Mouse (Mus musculus) kidney, adult 18-20 months (tissue): ENCODE measurements at regions not wholly inside any gene's neighbourhood (a gene's known extent, or its start where the extent isn't known, plus 50 kb on each side); places are given as distances from the start of the nearest gene placed in this dataset.
A peak's percentile ranks its signal among the peaks of the same experiment; 100 is the strongest.

Experiments used
- DNase-seq: peaks from one replicate; pipeline ENCODE4 v3.0.0; 2021

DNA sequence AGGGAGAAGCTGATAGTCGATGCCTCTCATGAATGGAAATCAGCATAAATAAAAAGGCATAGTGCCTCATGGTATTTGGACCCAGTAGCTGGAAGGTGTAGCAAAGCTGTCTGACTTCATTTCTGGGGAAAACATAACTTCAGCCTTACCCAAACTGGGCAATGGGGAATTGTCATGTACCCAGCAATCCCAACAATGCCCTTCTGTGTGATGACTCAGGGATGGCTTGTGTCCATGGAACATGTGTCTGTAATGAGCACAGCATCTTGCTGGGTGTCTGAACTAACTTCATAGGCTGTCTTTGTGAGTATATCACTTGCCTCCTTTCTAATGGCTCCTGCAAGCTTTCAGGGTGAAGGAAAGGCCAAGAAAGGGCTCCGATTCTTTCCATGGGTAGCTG, 140.3 kb downstream of the Bod1 start:
- DNase-seq = no peak

DNA sequence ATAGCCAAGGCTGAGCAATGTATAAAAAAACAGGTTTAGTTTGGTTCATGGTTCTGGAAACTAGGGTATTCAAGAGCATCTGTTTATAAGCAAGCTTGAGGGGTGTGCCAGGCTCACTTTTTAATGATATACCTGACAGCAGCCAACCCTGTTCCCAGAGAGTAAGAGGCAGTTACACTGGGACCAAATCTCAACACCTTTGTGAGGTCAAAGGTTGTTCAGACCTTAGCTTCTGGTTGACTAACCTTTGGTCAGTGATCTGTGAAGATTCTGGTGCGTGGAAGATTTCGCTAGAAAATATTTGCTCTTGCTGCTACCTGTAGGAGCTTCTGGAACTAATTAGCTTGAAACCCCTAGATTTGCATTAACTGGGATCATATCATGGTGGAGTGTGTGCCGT, 140.8 kb downstream of the Bod1 start:
- DNase-seq = no peak

DNA sequence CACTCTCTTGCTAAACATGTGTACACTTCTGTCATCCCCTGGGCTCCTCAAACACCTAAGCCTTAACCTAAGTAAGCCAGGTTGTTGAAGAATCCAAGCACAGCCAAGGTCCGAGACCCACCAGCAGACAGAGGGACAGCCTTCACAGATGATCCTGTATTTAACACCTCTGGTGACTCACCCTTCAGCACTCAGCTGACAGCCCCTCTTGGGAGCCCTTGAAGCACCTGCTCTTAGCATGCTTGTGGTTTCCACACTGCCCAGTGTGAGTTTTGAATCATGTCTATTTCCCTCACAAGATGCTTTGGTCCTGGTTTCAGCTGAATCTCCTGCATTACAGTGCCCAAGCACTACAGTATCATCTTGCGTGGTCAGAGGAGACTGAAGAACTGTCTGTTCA, 142.0 kb downstream of the Bod1 start:
- no peak for DNase-seq

DNA sequence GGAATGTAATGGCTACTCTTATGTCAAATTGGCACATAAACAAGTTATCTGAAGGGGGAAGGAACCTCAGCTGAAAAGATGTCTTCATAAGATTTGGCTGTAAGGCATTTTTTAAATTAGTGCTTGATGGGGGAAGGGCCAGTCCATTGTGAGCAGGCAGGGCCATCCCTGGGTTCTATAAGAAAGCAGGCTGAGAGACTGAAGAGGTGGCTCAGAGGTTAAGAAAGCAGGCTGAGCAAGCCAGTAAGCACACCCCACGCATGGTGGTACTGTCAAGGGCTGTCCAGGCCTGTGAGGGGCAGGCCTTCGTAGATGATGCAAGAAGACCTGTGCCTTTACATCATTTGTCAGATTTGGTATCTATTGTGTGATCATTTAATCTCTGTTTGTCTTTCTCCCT, 147.0 kb downstream of the Bod1 start:
- no peak for DNase-seq

DNA sequence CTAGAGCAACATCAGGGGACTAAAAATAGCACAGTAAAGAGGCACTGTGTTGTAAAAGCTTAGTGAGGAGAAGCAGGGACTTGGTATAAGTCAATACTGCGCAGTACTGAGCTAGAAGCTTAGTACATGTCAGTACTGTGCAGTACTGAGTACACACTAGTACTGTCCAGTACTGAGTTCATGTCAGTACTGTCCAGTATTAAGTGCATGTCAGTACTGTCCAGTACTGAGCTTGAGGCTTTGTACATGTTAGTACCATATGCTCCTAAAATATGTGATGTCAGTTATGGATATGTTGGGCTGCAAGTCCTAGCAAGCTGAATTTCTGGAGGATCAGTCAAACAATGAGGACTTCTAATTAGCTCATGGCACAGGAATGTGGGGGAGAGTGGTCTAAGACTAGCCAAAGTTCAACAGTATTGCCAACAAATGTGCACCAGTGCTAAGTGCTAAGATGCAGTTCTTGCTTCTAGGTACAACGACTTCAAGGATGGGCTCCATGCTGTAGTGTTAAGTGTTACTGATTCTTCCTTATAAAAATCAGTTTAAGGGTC, 147.5 kb downstream of the Bod1 start:
- DNase-seq = no peak

DNA sequence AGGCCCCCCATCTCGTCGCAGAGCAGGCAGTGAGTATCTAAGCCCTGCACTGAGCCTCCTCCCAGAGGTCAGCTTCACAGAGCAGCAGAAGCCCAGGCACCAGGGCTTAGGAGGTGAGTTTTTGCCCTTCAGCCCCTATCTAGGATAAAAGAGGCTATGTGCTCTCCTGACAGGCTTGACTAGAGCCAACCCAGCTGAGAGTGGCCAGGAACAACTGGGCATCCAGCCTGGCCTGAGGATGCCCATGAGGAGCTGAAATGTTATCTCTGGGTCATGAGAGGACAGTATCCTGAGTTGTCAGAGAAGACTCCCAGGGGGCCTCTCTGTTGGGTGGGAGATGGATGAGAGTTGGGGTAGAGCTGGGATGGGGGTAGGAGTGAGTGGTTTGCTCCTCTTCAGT, 149.6 kb downstream of the Bod1 start:
- no peak for DNase-seq

DNA sequence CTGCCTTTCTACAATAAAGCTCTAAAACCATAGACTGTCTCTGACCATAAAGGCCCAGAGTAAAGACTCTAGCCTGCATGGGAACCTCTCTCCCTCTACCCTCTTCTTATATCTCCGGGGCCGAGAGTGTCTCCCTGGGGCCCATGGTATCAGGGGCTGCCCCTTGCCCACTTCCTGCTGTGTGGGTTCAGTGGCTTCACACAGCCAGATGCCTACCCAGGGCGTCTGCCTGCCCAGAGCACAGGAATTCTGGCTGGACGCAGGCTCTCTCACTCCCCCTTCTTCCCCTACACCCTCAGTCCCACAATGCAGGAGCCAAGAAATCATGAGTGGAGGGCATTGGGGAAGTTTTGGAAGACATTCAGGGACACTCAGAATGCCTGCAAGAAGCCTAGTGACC, 150.8 kb downstream of the Bod1 start:
- no peak for DNase-seq

DNA sequence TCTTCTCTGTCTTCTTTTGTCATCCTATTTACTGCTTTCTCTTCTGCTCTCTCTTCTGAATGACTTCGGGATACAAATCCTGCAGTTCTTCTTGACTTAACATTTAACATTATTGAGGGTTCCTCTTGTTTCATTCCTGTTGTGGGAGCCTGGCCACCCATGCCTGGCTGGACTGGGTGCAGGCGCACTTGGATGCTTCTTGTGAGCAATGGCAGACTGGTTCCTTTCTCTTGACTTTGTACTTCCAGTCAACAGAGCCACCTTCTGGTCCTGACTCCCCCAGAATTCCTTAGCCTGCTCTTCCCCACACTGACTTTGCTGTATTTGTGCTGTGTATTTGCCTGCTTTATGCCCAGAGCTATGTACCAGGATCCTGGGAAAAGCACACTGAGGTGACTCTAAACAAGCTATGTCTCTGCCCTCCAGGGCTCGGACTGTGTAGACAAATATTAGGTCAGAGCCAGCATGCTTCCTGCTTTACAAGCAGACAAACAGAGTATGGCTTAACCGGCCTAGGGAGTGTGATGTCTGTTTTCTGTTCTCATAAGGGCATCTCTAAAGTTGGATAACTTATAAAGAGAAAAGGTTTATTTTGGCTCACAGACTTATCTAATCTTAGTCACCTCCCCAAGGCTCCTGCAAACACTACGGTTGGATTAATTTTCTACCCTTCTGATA, 133.5 kb upstream of the Stc2 start:
- DNase-seq = no peak

DNA sequence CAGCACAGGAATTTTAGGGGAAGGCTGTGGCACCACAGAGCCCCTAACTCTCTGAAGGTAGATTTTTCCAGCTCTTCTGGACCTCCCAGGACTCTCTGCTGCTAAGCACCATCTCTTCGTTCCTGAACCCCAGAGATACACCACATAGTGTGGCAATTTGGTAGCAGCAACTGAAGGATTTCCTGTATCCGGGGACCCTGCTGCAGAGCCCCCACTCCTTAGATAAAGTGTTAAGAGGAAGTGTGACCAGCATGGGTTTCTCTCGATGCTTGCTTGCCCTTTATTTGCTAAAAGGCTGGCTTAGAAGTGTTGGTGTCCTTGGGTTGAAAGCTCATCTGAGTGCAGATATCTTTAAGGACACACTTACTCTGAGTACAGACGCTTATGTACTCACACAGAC, 115.6 kb upstream of the Stc2 start:
- no peak for DNase-seq

DNA sequence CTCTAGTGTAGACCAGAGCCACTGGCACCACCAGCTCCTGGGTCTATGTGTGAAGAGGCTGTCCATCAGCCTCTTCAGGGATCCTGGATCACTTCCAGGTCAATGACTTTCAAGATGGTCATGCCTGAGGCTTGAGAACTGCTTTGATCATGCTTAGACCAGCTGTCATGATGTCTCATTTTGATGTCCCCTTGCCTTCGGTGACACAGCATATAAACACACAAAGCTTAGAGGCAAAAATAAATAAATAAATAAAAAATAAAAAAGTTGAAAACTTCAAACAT, 111.1 kb upstream of the Stc2 start:
- no peak for DNase-seq

DNA sequence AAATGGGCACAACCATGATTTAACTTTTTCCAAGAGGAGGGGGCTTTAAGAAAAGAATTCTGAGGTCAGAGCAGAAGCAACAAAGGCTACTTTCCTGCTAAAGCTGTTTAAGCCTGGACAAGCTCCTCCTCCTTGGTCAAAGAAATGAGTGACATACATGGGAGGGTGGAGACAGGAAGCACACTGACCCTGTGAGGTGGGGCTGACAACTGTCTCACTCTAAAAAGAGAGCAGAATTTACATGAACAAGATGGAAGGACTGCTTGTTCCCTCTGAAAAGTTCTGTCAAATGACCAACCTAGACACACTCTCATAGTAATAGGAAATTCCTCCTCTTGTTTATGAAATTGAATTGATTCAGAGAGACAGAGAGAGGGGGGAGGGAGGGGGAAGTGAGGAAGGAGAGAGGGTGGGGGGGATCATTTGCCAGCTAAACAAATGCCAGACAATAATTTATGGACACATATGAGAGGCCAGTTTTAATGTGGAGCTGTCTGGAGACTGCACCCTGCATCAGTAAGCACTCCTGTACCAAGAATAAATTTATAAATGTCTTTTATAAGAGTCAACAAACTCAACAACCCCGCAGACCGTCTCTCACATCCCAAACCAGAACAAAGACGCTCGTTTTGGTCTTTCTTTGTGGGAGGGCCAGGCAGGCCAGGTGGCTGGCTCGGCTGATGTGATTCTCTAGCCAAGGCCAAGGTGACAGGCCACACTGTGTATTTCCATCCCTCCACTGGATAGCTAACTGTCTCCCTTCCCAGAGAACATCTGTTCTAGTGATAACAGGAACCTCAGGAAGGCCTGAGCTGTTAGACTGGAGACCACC, 110.6 kb upstream of the Stc2 start:
- DNase-seq = no peak

DNA sequence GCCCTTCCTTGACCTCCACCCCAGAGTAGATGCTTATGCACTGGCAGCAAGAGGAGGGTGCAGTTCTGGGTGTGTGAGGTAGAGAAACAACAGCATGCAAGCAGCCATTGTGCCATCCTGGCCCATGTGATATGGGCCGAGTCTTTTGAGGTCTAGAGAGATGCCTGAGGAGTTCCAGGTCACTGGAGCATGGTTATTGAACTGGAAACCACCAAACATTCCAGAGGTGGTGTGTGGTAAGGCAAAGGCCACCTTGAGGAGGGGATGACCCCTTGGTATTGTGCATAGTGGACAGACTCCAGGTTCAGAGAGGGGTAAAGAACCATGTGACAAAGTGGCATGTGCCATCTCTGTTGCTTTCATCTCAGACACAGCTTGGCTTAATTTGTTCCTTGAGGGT, 107.9 kb upstream of the Stc2 start:
- peak; percentile 33 for DNase-seq

DNA sequence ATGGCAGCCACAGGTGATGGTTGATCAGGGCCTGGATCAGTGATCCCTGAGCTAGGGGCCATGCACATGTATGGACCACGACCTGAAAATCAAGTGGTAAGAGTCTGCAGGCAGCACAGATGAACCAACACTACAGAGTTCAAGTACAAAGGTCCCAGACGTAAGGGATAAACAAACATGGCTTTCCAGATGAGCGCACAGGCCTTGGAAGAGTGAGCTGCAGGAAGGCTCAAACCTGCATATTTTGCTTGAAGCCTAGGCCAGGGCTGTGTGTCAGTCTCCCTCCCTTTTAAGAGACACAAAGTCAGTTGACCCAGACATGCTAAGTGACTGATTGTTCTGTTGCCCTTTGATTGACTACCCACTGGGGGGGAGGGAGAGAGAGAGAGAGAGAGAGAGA, 107.2 kb upstream of the Stc2 start:
- peak; percentile 27 for DNase-seq

DNA sequence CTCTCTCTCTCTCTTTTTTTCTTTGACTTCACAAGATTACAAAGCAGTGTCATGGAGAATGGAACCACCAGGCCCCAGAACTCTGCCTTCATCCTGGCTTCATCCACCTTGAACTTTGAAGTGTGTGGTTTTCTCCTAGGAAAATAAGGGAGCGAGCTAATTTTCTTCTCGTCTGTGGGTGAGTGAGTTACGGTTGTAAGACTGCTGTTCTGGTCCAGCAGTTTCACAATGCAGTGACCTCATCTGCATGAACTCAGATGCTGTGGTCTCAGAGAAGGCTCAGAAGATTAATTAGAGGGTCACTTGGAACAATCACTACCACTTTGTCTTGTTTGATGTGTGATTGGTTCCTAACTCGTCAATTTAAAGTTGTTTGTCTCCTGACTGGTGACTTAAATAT, 103.1 kb upstream of the Stc2 start:
- DNase-seq = no peak

DNA sequence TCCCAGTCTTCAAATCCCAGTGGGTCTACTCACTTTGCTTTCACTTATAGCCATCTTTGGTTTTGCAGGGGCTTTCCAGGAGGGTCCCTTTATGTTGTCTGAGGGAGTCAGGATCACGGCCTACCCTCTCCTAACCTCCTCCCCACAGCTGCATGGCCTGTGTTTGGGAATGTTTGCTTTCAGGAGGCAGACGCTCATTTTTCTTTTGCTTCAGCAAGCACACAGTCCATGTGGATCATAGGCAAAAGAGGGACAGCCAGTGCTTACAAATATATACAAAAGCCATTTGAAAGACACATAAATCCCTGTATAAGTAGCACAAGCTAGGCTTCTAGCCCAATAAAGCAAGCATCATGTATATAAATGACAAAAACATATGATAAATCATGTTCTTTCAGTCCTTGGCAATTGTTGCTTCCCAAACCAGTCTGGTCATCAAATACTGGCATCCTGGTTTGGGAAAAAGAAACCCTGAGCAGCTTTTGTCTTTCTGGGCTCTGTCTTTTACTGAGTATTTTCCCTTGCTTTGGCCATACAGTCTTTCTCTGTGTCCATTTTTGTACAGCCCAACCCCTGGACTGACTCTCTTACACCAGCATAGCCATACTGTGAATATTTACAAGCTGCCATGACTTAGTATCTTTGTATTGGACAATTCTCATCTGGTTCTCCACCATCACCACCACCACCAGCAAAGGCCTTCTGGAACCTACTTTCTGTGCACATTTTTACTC, 101.0 kb upstream of the Stc2 start:
- no peak for DNase-seq

DNA sequence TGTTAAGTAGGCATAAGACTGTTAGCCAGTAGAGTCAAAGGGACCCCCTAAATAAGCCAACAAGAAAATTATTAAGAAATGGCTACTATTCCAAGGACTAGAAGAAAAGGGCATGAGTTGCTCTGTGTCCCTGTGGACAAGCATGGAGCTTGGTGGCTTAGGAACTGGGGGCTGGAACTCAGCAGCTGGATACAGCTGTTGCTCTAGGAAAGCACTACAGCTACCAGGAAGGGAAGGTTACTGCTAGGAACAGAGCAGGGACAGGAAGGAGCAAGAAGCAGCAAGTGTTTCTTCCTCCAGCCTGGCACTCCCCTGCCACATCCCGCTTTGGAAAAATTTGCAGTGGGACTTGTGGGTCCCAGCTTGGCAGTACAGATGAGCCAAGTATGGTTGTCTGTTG, 95.0 kb upstream of the Stc2 start:
- DNase-seq = no peak

DNA sequence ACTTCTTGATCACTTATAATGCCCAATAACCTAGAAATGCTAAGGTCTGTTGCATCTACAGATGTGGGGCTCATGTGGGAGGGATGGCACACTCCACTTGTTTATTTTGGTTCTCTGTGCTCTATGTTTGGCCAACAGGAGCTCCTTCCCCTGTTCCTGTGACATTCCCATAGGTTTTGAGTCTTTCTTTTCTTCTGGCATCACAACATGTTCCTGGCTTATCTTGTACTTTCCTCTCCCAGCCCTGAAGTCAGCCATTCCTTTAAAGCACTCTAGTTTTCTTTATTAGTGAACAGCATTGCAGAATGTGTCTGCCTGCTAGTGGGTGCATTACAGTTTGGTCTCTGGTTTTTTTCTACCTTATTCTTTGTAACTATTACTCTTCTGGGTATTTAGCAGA, 92.6 kb upstream of the Stc2 start:
- no peak for DNase-seq

DNA sequence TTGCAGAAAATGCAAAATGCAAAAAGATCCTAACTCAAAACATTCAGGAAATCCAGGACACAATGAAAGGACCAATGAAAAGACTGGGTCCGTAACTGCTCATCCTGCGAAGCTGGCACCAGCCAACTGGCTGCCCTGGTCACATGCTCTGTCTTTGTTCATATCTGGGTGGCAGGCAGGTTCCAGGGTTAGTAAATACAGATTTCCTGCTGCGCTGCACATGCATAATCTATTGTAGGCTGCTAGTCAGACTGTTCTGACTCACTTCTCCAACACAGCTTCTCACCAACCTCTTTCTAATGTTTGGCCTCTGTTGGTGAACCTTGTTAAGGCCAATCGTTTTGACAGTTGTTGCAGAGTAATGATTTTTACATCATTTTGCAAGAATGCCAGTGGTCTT, 92.0 kb upstream of the Stc2 start:
- DNase-seq = no peak

DNA sequence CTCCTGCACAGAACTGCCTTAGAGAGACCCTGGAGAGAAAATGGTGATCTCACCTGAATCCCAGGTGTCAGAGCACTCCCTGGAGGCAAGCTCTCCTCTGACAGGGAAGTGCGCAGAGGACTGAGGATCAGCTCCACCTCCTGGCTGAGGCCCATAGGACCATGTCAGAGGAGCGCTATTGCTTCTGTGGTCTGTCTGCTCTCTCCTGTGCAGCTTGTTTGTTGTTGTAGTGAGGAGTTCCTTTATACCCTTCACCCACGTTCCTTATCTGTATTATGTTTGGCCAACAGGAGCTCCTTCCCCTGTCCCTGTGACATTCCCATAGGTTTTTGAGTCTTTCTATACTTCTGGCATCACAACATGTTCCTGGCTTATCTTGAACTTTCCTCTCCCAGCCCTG, 91.5 kb upstream of the Stc2 start:
- no peak for DNase-seq

DNA sequence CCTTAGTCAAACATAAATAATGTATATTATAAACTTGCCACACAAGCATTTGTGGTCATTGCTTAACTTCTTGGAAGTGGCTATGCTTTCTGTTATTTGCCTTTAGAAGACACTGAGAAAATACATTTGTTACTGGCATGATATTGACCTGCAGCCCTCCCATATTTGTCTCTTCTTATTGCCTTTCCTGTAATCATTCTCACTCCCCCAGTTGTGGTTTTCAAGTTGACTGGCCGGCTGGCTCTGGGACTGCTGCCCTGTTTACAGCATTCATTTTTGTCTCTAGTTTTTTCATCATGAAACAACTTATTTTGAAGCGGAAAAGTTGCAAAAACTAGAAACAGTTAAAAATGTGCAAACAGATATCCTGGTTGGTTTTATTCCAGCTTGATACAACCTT, 57.5 kb upstream of the Stc2 start:
- no peak for DNase-seq
